Mouse (Mus musculus) G1E (cell line): ENCODE results near the gene Trim8.

Experiments
- CTCF ChIP-seq: IDR thresholded peaks from 2 replicates; pipeline ENCODE4 v1.5.1; 2012; ENCODE audit warnings: low read depth, low read length, inconsistent platforms, mixed read lengths
- GATA1 ChIP-seq: IDR thresholded peaks from 2 replicates; pipeline ENCODE4 v1.6.1; 2012; ENCODE audit warnings: borderline replicate concordance, low read length, inconsistent platforms, mixed read lengths
- GATA2 ChIP-seq: IDR thresholded peaks from 2 replicates; pipeline ENCODE4 v1.6.1; 2012; ENCODE audit warnings: low read depth, low read length, inconsistent platforms, borderline replicate concordance
- POLR2AphosphoS5 ChIP-seq: IDR thresholded peaks from 2 replicates; pipeline ENCODE4 v1.6.1; 2012; ENCODE audit warnings: low read depth, low read length, inconsistent platforms; ENCODE audit not compliant: insufficient replicate concordance
- TAL1 ChIP-seq: conservative IDR thresholded peaks from 2 replicates; pipeline ENCODE4 v1.6.1; 2012; ENCODE audit warnings: low read depth, low read length, inconsistent platforms, mixed read lengths

DNA sequence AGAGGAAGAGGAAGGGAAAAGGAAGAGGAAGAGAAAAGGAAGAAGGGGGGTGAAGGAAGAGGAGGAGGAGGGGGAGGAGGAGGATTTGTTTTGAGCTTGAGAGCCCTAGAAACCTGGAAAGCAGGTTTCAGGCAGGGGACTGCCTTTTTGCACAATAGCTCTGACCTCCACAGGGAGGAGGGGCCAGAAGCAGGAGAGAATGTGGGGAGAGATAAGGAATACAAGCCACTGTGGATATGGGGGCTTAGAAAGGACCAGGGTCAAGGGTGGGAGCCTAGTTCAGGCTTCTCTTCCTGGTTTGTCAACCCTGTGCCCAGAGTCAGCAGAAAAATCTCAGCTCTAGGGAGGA, 21.6 kb downstream of the Trim8 start:
- TF ChIP-seq GATA1, result no peak
- TF ChIP-seq POLR2AphosphoS5, result no peak
- TF ChIP-seq CTCF, result no peak
- TF ChIP-seq GATA2, result no peak
- TF ChIP-seq TAL1, result no peak
